Mouse (Mus musculus) kidney, adult 11 months (tissue): ENCODE measurements at regions not wholly inside any gene's neighbourhood (a gene's known extent, or its start where the extent isn't known, plus 50 kb on each side); places are given as distances from the start of the nearest gene placed in this dataset.

ENCODE experiments used
- DNase-seq: peaks from one replicate; pipeline ENCODE4 v3.0.0; 2022

GRCm38 (mm10) chr8:90762390-90762789, 54.8 kb downstream of the Gm19935 start:
- no peak for DNase-seq

GRCm38 (mm10) chr8:90761947-90762346, 55.2 kb downstream of the Gm19935 start:
- no peak for DNase-seq

GRCm38 (mm10) chr8:90761446-90761845, 55.7 kb downstream of the Gm19935 start:
- no peak for DNase-seq

- DNase-seq, result no peak
Measured at GRCm38 (mm10) chr8:90759531-90759930, 57.7 kb downstream of the Gm19935 start.

GRCm38 (mm10) chr8:90755020-90755419, 62.2 kb downstream of the Gm19935 start:
- no peak for DNase-seq

GRCm38 (mm10) chr8:90743546-90743945, 73.6 kb downstream of the Gm19935 start:
- no peak for DNase-seq

GRCm38 (mm10) chr8:90740963-90741733, 76.0 kb downstream of the Gm19935 start:
- no peak for DNase-seq

GRCm38 (mm10) chr8:90740302-90740962, 76.8 kb downstream of the Gm19935 start:
- no peak for DNase-seq

- DNase-seq, result no peak
Measured at GRCm38 (mm10) chr8:90728011-90728410, 89.2 kb downstream of the Gm19935 start.

- DNase-seq, result no peak
Measured at GRCm38 (mm10) chr8:90725188-90725587, 92.0 kb downstream of the Gm19935 start.

- no peak for DNase-seq
Measured at GRCm38 (mm10) chr8:90716436-90716835, 100.8 kb downstream of the Gm19935 start.

- DNase-seq, result peak; percentile 4
Measured at GRCm38 (mm10) chr8:90708524-90708923, 108.7 kb downstream of the Gm19935 start.

- DNase-seq, result no peak
Measured at GRCm38 (mm10) chr8:90692516-90692915, 124.7 kb downstream of the Gm19935 start.

GRCm38 (mm10) chr8:90685076-90685475, 132.1 kb downstream of the Gm19935 start:
- no peak for DNase-seq

GRCm38 (mm10) chr8:90670471-90671057, 146.6 kb downstream of the Gm19935 start:
- DNase-seq, result no peak

- no peak for DNase-seq
Measured at GRCm38 (mm10) chr8:90669396-90669795, 147.8 kb downstream of the Gm19935 start.

GRCm38 (mm10) chr8:90659066-90659465, 158.1 kb downstream of the Gm19935 start:
- no peak for DNase-seq

GRCm38 (mm10) chr8:90657641-90658051, 159.5 kb downstream of the Gm19935 start:
- DNase-seq, result no peak

- DNase-seq, result no peak
Measured at GRCm38 (mm10) chr8:90657116-90657515, 160.1 kb downstream of the Gm19935 start.

- DNase-seq, result no peak
Measured at GRCm38 (mm10) chr8:90656436-90657090, 160.6 kb downstream of the Gm19935 start.

- DNase-seq, result no peak
Measured at GRCm38 (mm10) chr8:90654786-90655185, 162.4 kb downstream of the Gm19935 start.

- DNase-seq, result no peak
Measured at GRCm38 (mm10) chr8:90642392-90642791, 174.8 kb downstream of the Gm19935 start.

GRCm38 (mm10) chr8:90636770-90637169, 180.4 kb downstream of the Gm19935 start:
- DNase-seq, result no peak
